Mouse (Mus musculus) midbrain, embryonic 11.5 days (tissue): Measurements from ENCODE around the gene H2-Ke6. TPM values are rescaled to one million over a fixed set of nuclear protein-coding genes. Genes with fewer than 3 reads are reported as not detected.

Experiments
- ATAC-seq: fragments of 200-750 bp; cut with Nextera tagmentation; 2 replicates; pipeline ENCODE4 v1.8.0; 2017; ENCODE audit warnings: moderate TSS enrichment, moderate library complexity; ENCODE audit not compliant: low FRiP score
- DNase-seq: peaks from one replicate; pipeline ENCODE4 v3.0.0; 2015; ENCODE audit warnings: low spot score; ENCODE audit errors: missing footprints
- H3K27ac ChIP-seq: fragments of 300-500 bp; sonication (generic); 2 replicates; pipeline ENCODE4 v1.5.1; 2014; ENCODE audit warnings: low read depth, low read length
- H3K27me3 ChIP-seq: fragments of 300-500 bp; sonication (generic); 2 replicates; pipeline ENCODE4 v1.6.1; 2014; ENCODE audit warnings: mild to moderate bottlenecking, low read length, moderate library complexity, mixed read lengths; ENCODE audit not compliant: control insufficient read depth, insufficient read depth
- H3K36me3 ChIP-seq: fragments of 300-500 bp; sonication (generic); 2 replicates; pipeline ENCODE4 v1.6.1; 2014; ENCODE audit warnings: mild to moderate bottlenecking, low read length, moderate library complexity, mixed read lengths; ENCODE audit not compliant: control insufficient read depth, insufficient read depth
- H3K4me1 ChIP-seq: fragments of 300-500 bp; sonication (generic); 2 replicates; pipeline ENCODE4 v1.6.1; 2014; ENCODE audit warnings: low read length; ENCODE audit not compliant: control insufficient read depth, insufficient read depth
- H3K4me2 ChIP-seq: fragments of 300-500 bp; sonication (generic); 2 replicates; pipeline ENCODE4 v1.6.1; 2014; ENCODE audit warnings: mild to moderate bottlenecking, moderate library complexity
- H3K4me3 ChIP-seq: fragments of 300-500 bp; sonication (generic); 2 replicates; pipeline ENCODE4 v1.5.1; 2014; ENCODE audit warnings: low read depth, low read length
- H3K9ac ChIP-seq: fragments of 300-500 bp; sonication (generic); 2 replicates; pipeline ENCODE4 v1.6.1; 2014; ENCODE audit warnings: low read length
- H3K9me3 ChIP-seq: fragments of 300-500 bp; sonication (generic); 2 replicates; pipeline ENCODE4 v1.6.1; 2016; ENCODE audit warnings: low read length; ENCODE audit not compliant: control insufficient read depth
- WGBS: fragments of 180-500 bp; shearing (Covaris S2); extraction: QIAGEN DNeasy Blood & Tissue Kit; methylation state at CpG from one replicate; pipeline ENCODE4 v1.1.7; 2014; 5-methylcytosine and 5-hydroxymethylcytosine counted together
- polyA plus RNA-seq: library from polyadenylated mRNA; unstranded; fragments of >200 nt; fragmentation: Nextera tagmentation; extraction: Ambion mirVana; gene quantifications from 2 replicates; pipeline ENCODE4 v1.2.1, GENCODE M21; 2014

The H2-Ke6 gene
- polyA plus RNA-seq, 1 experiment from 2014 or later: 99.0 TPM

DNA sequence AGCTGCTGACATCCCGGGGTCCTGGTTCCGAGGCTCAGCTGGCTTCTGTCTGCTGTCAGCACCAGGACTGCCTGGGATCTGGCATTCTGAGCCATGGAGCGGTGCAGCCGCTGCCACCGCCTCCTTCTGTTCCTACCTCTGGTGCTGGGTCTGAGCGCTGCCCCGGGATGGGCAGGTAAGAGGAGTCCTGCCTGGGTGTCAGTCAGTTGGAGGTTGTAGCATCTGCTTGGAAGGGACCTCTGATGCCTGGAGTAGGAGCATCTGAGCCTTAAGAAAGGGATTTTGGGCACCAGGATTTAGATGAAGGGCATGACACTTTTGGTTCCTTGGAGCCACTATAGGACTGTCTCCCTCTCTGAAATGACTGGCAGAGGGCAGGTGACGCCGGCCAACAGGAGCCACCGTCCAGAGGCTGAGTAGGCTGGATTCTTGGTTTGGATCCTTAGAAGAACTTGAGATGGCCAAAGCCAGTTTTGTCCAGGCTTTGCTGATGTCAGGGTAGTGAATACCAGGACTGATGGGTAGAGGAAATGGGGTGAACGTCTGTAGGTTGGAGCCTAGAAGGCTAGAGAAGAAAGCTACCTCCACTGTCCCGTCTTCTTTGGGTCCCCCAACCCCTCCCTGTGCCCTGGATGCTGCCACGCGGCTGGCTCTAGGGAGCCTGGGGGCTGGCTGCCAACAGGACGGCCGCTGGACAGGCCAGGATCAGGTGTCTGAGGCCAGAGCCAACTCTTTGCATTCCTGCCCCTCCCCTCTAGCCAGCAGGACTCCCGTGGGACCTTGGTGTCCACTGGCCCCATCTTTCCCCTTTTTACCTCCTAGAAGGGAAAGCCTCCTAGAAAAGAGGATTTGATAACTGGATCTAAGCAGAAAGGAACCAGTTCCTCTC lies 11.9 kb upstream of the H2-Ke6 start:
- Histone ChIP-seq H3K4me3 (no peak overlapping the region), H3K36me3 (peaks cover 15% of the 10 kb centered on the region), H3K4me2 (peak overlapping the region; percentile 24), H3K27me3 (no peaks in the 10 kb centered on the region), H3K9me3 (no peaks in the 10 kb centered on the region), H3K9ac (no peak overlapping the region), H3K27ac (no peak overlapping the region), H3K4me1 (peaks cover 27% of the 10 kb centered on the region)
- 26% methylated on average over 17 of the region's 17 CpGs for WGBS
- DNase-seq (peak; percentile 85), ATAC-seq (peak; percentile 6; the same call in 1 of the 2 replicates)

GRCm38 (mm10) chr17:34038878-34039561 lies 11.2 kb upstream of the H2-Ke6 start, which contains the start of gene Col11a2:
Gene Col11a2 (plus strand): TSS chr17:34039437.
- DNase-seq (peak; percentile 91), ATAC-seq (peak; percentile 41)
- Histone ChIP-seq H3K36me3 (peaks cover 18% of the 10 kb centered on the region), H3K4me2 (peak within 1 kb of the TSS; percentile 24), H3K27me3 (no peaks in the 10 kb centered on the region), H3K27ac (no peak within 1 kb of the TSS), H3K4me3 (no peak within 1 kb of the TSS), H3K4me1 (peaks cover 27% of the 10 kb centered on the region), H3K9me3 (no peaks in the 10 kb centered on the region), H3K9ac (peak within 1 kb of the TSS; percentile 36; the same call in 1 of the 2 replicates)
- WGBS: 15% methylated on average over 28 of the region's 28 CpGs

GRCm38 (mm10) chr17:34038440-34038839 lies 10.6 kb upstream of the H2-Ke6 start:
- peak; percentile 47; the same call in 1 of the 2 replicates for ATAC-seq

DNA sequence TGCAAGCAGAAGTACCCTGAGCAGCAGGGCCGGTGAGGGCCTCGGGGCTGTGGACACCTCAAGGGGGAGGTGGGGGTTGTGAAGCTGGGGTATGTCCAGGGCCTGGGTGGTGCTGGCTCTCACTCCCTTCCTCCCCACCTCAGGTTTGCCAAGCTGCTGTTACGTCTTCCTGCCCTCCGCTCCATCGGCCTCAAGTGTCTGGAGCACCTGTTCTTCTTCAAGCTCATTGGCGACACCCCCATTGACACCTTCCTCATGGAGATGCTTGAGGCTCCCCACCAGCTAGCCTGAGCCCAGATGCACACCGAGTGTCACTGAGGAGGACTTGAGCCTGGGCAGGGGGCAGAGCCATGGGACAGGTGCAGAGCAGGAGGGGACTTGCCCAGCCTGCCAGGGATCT lies 9.4 kb upstream of the H2-Ke6 start:
- peaks cover 18% of the 10 kb centered on the region for H3K36me3 ChIP-seq
- H3K4me3 ChIP-seq: no peak overlapping the region
- no peak overlapping the region for H3K4me2 ChIP-seq
- no peak for ATAC-seq
- H3K4me1 ChIP-seq: peaks cover 39% of the 10 kb centered on the region
- H3K9ac ChIP-seq: no peak overlapping the region
- DNase-seq: no peak
- no peaks in the 10 kb centered on the region for H3K9me3 ChIP-seq
- no peak overlapping the region for H3K27ac ChIP-seq
- no peaks in the 10 kb centered on the region for H3K27me3 ChIP-seq
- WGBS: 92% methylated on average over 7 of the region's 7 CpGs

More at GRCm38 (mm10) chr17:34038440-34038839, 10.6 kb upstream of the H2-Ke6 start:
- Histone ChIP-seq H3K4me3 (no peak overlapping the region), H3K4me1 (peaks cover 28% of the 10 kb centered on the region), H3K4me2 (peak overlapping the region; percentile 24), H3K9me3 (no peaks in the 10 kb centered on the region), H3K36me3 (peaks cover 18% of the 10 kb centered on the region), H3K9ac (peak overlapping the region; percentile 36; the same call in 1 of the 2 replicates), H3K27ac (no peak overlapping the region), H3K27me3 (no peaks in the 10 kb centered on the region)
- DNase-seq: peak; percentile 80
- WGBS: 17% methylated on average over 20 of the region's 21 CpGs

DNA sequence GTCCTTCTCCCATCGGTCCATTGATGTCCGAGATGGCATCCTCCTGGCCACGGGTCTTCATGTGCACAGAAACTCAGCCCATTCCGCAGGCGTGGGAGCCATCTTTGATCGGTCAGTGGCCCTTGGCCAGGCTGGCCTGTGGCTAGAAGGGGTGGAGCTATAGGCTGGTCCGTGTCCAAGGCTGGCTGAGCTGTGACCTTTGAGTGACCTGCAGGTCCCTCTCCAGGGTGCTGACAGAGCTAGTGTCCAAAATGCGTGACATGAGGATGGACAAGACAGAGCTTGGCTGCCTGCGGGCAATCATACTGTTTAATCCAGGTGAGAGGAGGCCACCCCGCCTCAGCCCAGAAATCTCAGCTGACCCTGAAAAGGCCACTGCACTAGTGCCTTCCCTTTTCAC lies 8.8 kb upstream of the H2-Ke6 start:
- Histone ChIP-seq H3K4me3 (no peak overlapping the region), H3K27ac (no peak overlapping the region), H3K36me3 (peaks cover 18% of the 10 kb centered on the region), H3K9ac (no peak overlapping the region), H3K27me3 (no peaks in the 10 kb centered on the region), H3K4me1 (peaks cover 39% of the 10 kb centered on the region), H3K9me3 (no peaks in the 10 kb centered on the region), H3K4me2 (no peak overlapping the region)
- DNase-seq: no peak
- no peak for ATAC-seq
- WGBS: 81% methylated on average over 10 of the region's 10 CpGs

DNA sequence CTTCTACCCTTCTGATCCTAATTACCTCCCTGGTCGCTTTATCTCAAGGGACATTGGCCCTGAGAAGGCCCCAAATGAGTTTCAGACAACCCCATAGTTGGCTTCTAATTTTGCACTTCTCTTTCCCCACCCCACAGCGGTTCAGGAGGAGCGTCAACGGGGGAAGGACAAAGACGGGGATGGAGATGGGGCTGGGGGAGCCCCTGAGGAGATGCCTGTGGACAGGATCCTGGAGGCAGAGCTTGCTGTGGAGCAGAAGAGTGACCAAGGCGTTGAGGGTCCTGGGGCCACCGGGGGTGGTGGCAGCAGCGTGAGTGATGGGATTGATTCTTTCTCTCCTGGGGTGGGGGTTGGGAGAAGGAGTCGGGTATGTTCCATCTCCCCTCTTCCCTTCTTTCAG lies 7.7 kb upstream of the H2-Ke6 start:
- H3K36me3 ChIP-seq: peaks cover 18% of the 10 kb centered on the region
- WGBS: 94% methylated on average over 9 of the region's 9 CpGs
- no peak overlapping the region for H3K4me2 ChIP-seq
- no peaks in the 10 kb centered on the region for H3K9me3 ChIP-seq
- no peak overlapping the region for H3K27ac ChIP-seq
- no peak for DNase-seq
- H3K4me1 ChIP-seq: peaks cover 38% of the 10 kb centered on the region
- no peaks in the 10 kb centered on the region for H3K27me3 ChIP-seq
- no peak overlapping the region for H3K4me3 ChIP-seq
- no peak overlapping the region for H3K9ac ChIP-seq
- ATAC-seq: no peak

DNA sequence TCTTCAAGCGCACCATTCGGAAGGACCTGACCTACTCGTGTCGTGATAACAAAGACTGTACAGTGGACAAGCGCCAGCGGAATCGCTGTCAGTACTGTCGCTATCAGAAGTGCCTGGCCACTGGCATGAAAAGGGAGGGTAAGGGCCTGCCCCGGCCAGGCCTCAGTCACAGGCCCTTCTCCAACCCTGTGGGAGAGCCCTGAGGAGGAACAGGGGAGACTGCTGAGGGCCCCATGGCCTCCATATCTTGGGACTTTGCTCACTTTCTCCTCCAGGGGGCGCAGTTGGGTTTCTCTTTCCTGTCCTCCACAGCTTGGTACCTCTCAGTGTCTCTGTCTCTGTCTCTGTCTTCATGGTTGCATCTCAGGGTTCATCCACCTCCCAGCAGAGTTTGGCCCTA lies 6.2 kb upstream of the H2-Ke6 start:
- ATAC-seq: no peak

DNA sequence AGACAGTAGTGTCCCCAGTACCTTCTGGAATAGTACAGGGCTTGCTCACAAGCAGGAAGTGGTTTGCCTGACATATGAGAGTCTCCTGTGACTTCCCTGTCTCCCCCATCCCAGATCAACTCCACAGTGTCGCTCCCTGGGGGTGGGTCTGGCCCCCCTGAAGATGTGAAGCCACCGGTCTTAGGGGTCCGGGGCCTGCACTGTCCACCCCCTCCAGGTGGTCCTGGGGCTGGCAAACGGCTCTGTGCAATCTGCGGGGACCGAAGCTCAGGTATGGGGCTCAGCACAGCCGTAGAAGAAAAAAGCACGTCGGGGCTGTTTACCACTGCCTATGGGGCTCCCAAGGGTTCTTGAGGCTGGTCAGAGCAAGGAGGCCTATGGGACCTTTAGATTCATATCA lies 5.6 kb upstream of the H2-Ke6 start:
- H3K4me1 ChIP-seq: peaks cover 42% of the 10 kb centered on the region
- no peak overlapping the region; the same call in 1 of the 2 replicates for H3K9ac ChIP-seq
- no peak overlapping the region for H3K27ac ChIP-seq
- no peaks in the 10 kb centered on the region for H3K9me3 ChIP-seq
- ATAC-seq: no peak
- H3K4me3 ChIP-seq: peak overlapping the region; percentile 90; the same call in 1 of the 2 replicates
- no peak for DNase-seq
- peak overlapping the region; percentile 97; the same call in 1 of the 2 replicates for H3K4me2 ChIP-seq
- no peaks in the 10 kb centered on the region for H3K27me3 ChIP-seq
- 93% methylated on average over 9 of the region's 9 CpGs for WGBS
- H3K36me3 ChIP-seq: peaks cover 27% of the 10 kb centered on the region

More for the DNA sequence above, 6.2 kb upstream of the H2-Ke6 start:
- Histone ChIP-seq H3K27me3 (no peaks in the 10 kb centered on the region), H3K9ac (no peak overlapping the region), H3K4me2 (no peak overlapping the region), H3K27ac (no peak overlapping the region), H3K4me3 (no peak overlapping the region), H3K4me1 (peaks cover 42% of the 10 kb centered on the region), H3K9me3 (no peaks in the 10 kb centered on the region), H3K36me3 (peaks cover 23% of the 10 kb centered on the region)
- 71% methylated on average over 10 of the region's 10 CpGs for WGBS
- DNase-seq: peak; percentile 97

DNA sequence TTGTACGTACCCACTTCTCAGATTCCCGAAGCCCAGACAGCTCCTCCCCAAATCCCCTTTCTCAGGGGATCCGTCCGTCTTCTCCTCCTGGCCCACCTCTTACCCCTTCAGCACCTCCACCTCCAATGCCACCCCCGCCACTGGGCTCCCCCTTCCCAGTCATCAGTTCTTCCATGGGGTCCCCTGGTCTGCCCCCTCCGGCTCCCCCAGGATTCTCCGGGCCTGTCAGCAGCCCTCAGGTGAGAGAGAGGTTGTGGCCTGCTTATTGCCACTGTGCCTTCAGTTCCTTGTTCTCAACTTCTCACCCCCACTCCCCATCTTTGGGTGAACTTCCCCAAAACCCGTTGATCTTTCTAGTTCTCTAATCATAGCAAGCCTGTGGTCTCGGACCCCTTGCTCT lies 4.9 kb upstream of the H2-Ke6 start:
- Histone ChIP-seq H3K27me3 (no peaks in the 10 kb centered on the region), H3K36me3 (peaks cover 27% of the 10 kb centered on the region), H3K4me1 (peaks cover 42% of the 10 kb centered on the region), H3K27ac (no peak overlapping the region), H3K4me3 (peak overlapping the region; percentile 90), H3K9me3 (no peaks in the 10 kb centered on the region), H3K4me2 (peak overlapping the region; percentile 97), H3K9ac (peak overlapping the region; percentile 93)
- ATAC-seq (no peak), DNase-seq (no peak)
- WGBS: 57% methylated on average over 9 of the region's 9 CpGs
